Mouse (Mus musculus) R1 (cell line): ENCODE data around the gene Prickle4.
"Not testable (repeated sequence)": the region's sequence is repeated elsewhere in the genome, so short reads cannot be mapped to it uniquely, and the experiment has no call there.

ENCODE experiments used
- DNase-seq: peaks from one replicate; pipeline ENCODE4 v3.0.0-alpha.2; 2018; ENCODE audit warnings: low read depth, low spot score

Gene Prickle4

GRCm38 (mm10) chr17:47669166-47669565, 25.4 kb downstream of the Prickle4 start:
- DNase-seq = no peak

- DNase-seq = no peak
These were observed 30.1 kb downstream of the Prickle4 start for GRCm38 (mm10) chr17:47664474-47664873.

- DNase-seq = peak; percentile 79
These were observed 31.4 kb downstream of the Prickle4 start for GRCm38 (mm10) chr17:47663009-47663713.

- DNase-seq = no peak
These were observed 35.7 kb downstream of the Prickle4 start for GRCm38 (mm10) chr17:47658741-47659243.

- no peak for DNase-seq
These were observed 36.6 kb downstream of the Prickle4 start for GRCm38 (mm10) chr17:47657901-47658300.

GRCm38 (mm10) chr17:47655697-47656096, 38.8 kb downstream of the Prickle4 start:
- peak; percentile 25 for DNase-seq

- not testable (repeated sequence) for DNase-seq
These were observed 40.2 kb downstream of the Prickle4 start for GRCm38 (mm10) chr17:47654346-47654745.

GRCm38 (mm10) chr17:47651953-47652352, 42.6 kb downstream of the Prickle4 start:
- no peak for DNase-seq

GRCm38 (mm10) chr17:47648966-47649365, 45.6 kb downstream of the Prickle4 start:
- peak; percentile 64 for DNase-seq

- DNase-seq = peak; percentile 96
These were observed 47.9 kb downstream of the Prickle4 start for GRCm38 (mm10) chr17:47646683-47647082.

GRCm38 (mm10) chr17:47642992-47643391, 51.5 kb downstream of the Prickle4 start:
- peak; percentile 63 for DNase-seq
